Mouse (Mus musculus) intestine, embryonic 14.5 days (tissue): ENCODE results near the gene Rfng. TPM values are rescaled to one million over a fixed set of nuclear protein-coding genes. Genes with fewer than 3 reads are reported as not detected.

ENCODE experiments used
- ATAC-seq: fragments of 200-750 bp; cut with Nextera tagmentation; replicated peaks from 2 replicates; pipeline ENCODE4 v1.8.0; 2017; ENCODE audit warnings: low read depth, moderate number of reproducible peaks, moderate TSS enrichment, moderate library complexity; ENCODE audit not compliant: low FRiP score, low TSS enrichment
- DNase-seq: peaks from one replicate; pipeline ENCODE4 v3.0.0-alpha.2; 2018; ENCODE audit warnings: low spot score
- H3K27ac ChIP-seq: fragments of 300-500 bp; sonication (generic); 2 replicates; pipeline ENCODE4 v1.5.1; 2014; ENCODE audit warnings: low read depth, mild to moderate bottlenecking, control low read depth
- H3K27me3 ChIP-seq: fragments of 300-500 bp; sonication (generic); replicated peaks from 2 replicates; pipeline ENCODE4 v1.6.1; 2014; ENCODE audit warnings: low read length, control low read depth; ENCODE audit not compliant: control insufficient read depth, insufficient read depth
- H3K36me3 ChIP-seq: fragments of 300-500 bp; sonication (generic); 2 replicates; pipeline ENCODE4 v1.6.1; 2014; ENCODE audit warnings: low read length, control low read depth; ENCODE audit not compliant: control insufficient read depth, insufficient read depth
- H3K4me1 ChIP-seq: fragments of 300-500 bp; sonication (generic); replicated peaks from 2 replicates; pipeline ENCODE4 v1.6.1; 2014; ENCODE audit warnings: low read length, control low read depth, mixed read lengths; ENCODE audit not compliant: control insufficient read depth, insufficient read depth
- H3K4me2 ChIP-seq: fragments of 300-500 bp; sonication (generic); 2 replicates; pipeline ENCODE4 v1.6.1; 2014; ENCODE audit warnings: low read length
- H3K4me3 ChIP-seq: fragments of 300-500 bp; sonication (generic); 2 replicates; pipeline ENCODE4 v1.5.1; 2014; ENCODE audit warnings: low read depth, low read length, control low read depth, mixed read lengths
- H3K9ac ChIP-seq: fragments of 300-500 bp; sonication (generic); 2 replicates; pipeline ENCODE4 v1.6.1; 2014; ENCODE audit warnings: mild to moderate bottlenecking, low read length
- H3K9me3 ChIP-seq: fragments of 300-500 bp; sonication (generic); 2 replicates; pipeline ENCODE4 v1.6.1; 2016; ENCODE audit warnings: low read length, control low read depth; ENCODE audit not compliant: control insufficient read depth
- WGBS: fragments of 180-500 bp; shearing (Covaris S2); extraction: QIAGEN DNeasy Blood & Tissue Kit; methylation state at CpG from one replicate; pipeline ENCODE4 v1.1.7; 2014; 5-methylcytosine and 5-hydroxymethylcytosine counted together
- polyA plus RNA-seq: library from polyadenylated mRNA; unstranded; fragments of >200 nt; fragmentation: Nextera tagmentation; extraction: Ambion mirVana; gene quantifications from 2 replicates; pipeline ENCODE4 v1.2.1, GENCODE M21; 2014

The Rfng gene
- polyA plus RNA-seq, 1 experiment from 2014 or later, result 28.3 TPM

- H3K9me3 ChIP-seq, result no peaks in the 10 kb centered on the region
- DNase-seq, result peak; percentile 95
- H3K4me2 ChIP-seq, result peak overlapping the region; percentile 20; the same call in 1 of the 2 replicates
- WGBS, result 10% methylated on average over 10 of the region's 10 CpGs
- no peak overlapping the region for H3K4me3 ChIP-seq
- H3K27me3 ChIP-seq, result no peaks in the 10 kb centered on the region
- H3K9ac ChIP-seq, result 0 out of 2 replicates have a peak overlapping the region, but pooled peaks have one; percentile 7
- peak; percentile 65 for ATAC-seq
- peaks cover 3% of the 10 kb centered on the region; the same call in 1 of the 2 replicates for H3K36me3 ChIP-seq
- peaks cover 14% of the 10 kb centered on the region for H3K4me1 ChIP-seq
- 0 out of 2 replicates have a peak overlapping the region, but pooled peaks have one; percentile 7 for H3K27ac ChIP-seq
Measured at GRCm38 (mm10) chr11:120800061-120800904, 16.3 kb upstream of the Rfng start.

GRCm38 (mm10) chr11:120799316-120799890 is 15.4 kb upstream of the Rfng start:
- H3K4me1 ChIP-seq, result peaks cover 17% of the 10 kb centered on the region
- 72% methylated on average over 6 of the region's 6 CpGs for WGBS
- H3K9ac ChIP-seq, result no peak overlapping the region
- no peak overlapping the region; the same call in 1 of the 2 replicates for H3K27ac ChIP-seq
- no peaks in the 10 kb centered on the region for H3K9me3 ChIP-seq
- no peak overlapping the region for H3K4me3 ChIP-seq
- H3K4me2 ChIP-seq, result peak overlapping the region; percentile 20; the same call in 1 of the 2 replicates
- no peaks in the 10 kb centered on the region for H3K36me3 ChIP-seq
- ATAC-seq (no peak), DNase-seq (no peak)
- H3K27me3 ChIP-seq, result no peaks in the 10 kb centered on the region

GRCm38 (mm10) chr11:120798244-120798643 is 14.2 kb upstream of the Rfng start:
- Histone ChIP-seq H3K36me3 (peaks cover 10% of the 10 kb centered on the region), H3K4me3 (no peak overlapping the region), H3K4me1 (peaks cover 17% of the 10 kb centered on the region), H3K27me3 (no peaks in the 10 kb centered on the region), H3K9me3 (no peaks in the 10 kb centered on the region), H3K9ac (no peak overlapping the region), H3K27ac (no peak overlapping the region), H3K4me2 (no peak overlapping the region)
- WGBS, result 80% methylated on average over 3 of the region's 3 CpGs
- no peak for DNase-seq
- ATAC-seq, result no peak

- Histone ChIP-seq H3K27me3 (no peaks in the 10 kb centered on the region), H3K4me2 (peak overlapping the region; percentile 98), H3K36me3 (peaks cover 27% of the 10 kb centered on the region), H3K27ac (peak overlapping the region; percentile 65; the same call in 1 of the 2 replicates), H3K4me1 (peaks cover 17% of the 10 kb centered on the region), H3K9ac (peak overlapping the region; percentile 94; the same call in 1 of the 2 replicates), H3K9me3 (no peaks in the 10 kb centered on the region), H3K4me3 (peak overlapping the region; percentile 80)
- WGBS, result 27% methylated on average over 8 of the region's 8 CpGs
- ATAC-seq, result no peak; the same call in 1 of the 2 replicates
- DNase-seq, result no peak
Measured at GRCm38 (mm10) chr11:120796614-120796946, 12.6 kb upstream of the Rfng start.

GRCm38 (mm10) chr11:120795756-120796613 is 12.0 kb upstream of the Rfng start, which contains the start of gene Dus1l:
Gene Dus1l (minus strand): TSS chr11:120796403.
- WGBS, result 1% methylated on average over 59 of the region's 59 CpGs
- peaks cover 33% of the 10 kb centered on the region for H3K36me3 ChIP-seq
- peak within 1 kb of the TSS; percentile 80 for H3K4me3 ChIP-seq
- H3K27ac ChIP-seq, result peak within 1 kb of the TSS; percentile 65
- peaks cover 17% of the 10 kb centered on the region for H3K4me1 ChIP-seq
- DNase-seq (peak; percentile 100), ATAC-seq (peak; percentile 91)
- peak within 1 kb of the TSS; percentile 94 for H3K9ac ChIP-seq
- no peaks in the 10 kb centered on the region for H3K27me3 ChIP-seq
- peak within 1 kb of the TSS; percentile 98 for H3K4me2 ChIP-seq
- H3K9me3 ChIP-seq, result no peaks in the 10 kb centered on the region

- no peak overlapping the region for H3K9ac ChIP-seq
- no peak overlapping the region for H3K4me2 ChIP-seq
- H3K36me3 ChIP-seq, result peaks cover 64% of the 10 kb centered on the region
- H3K4me3 ChIP-seq, result no peak overlapping the region
- H3K27ac ChIP-seq, result no peak overlapping the region
- 92% methylated on average over 9 of the region's 9 CpGs for WGBS
- no peaks in the 10 kb centered on the region for H3K27me3 ChIP-seq
- peaks cover 8% of the 10 kb centered on the region for H3K4me1 ChIP-seq
- ATAC-seq, result no peak
- DNase-seq, result no peak
- H3K9me3 ChIP-seq, result no peaks in the 10 kb centered on the region
Measured at GRCm38 (mm10) chr11:120792652-120793051, 8.6 kb upstream of the Rfng start.

- no peak for ATAC-seq
- DNase-seq, result no peak
- Histone ChIP-seq H3K9me3 (no peaks in the 10 kb centered on the region), H3K27me3 (no peaks in the 10 kb centered on the region), H3K9ac (no peak overlapping the region), H3K27ac (no peak overlapping the region), H3K4me3 (no peak overlapping the region), H3K36me3 (peaks cover 85% of the 10 kb centered on the region), H3K4me2 (no peak overlapping the region), H3K4me1 (peaks cover 6% of the 10 kb centered on the region)
- WGBS, result 87% methylated on average over 3 of the region's 3 CpGs
Measured at GRCm38 (mm10) chr11:120789810-120790209, 5.8 kb upstream of the Rfng start.

- H3K27ac ChIP-seq, result no peak overlapping the region
Measured at GRCm38 (mm10) chr11:120789355-120789754, 5.3 kb upstream of the Rfng start.

More at GRCm38 (mm10) chr11:120789355-120789754, 5.3 kb upstream of the Rfng start:
- no peak for ATAC-seq
- Histone ChIP-seq H3K4me3 (no peak overlapping the region), H3K27me3 (no peaks in the 10 kb centered on the region), H3K36me3 (peaks cover 85% of the 10 kb centered on the region), H3K4me1 (peaks cover 6% of the 10 kb centered on the region), H3K9me3 (no peaks in the 10 kb centered on the region), H3K4me2 (no peak overlapping the region), H3K9ac (no peak overlapping the region)
- DNase-seq, result no peak
- 90% methylated on average over 4 of the region's 4 CpGs for WGBS
